Mouse (Mus musculus) kidney, adult 2 months (tissue): Measurements from ENCODE around the gene Zcchc17.
A peak's percentile ranks its signal among the peaks of the same experiment; 100 is the strongest.

Source experiments
- CTCF ChIP-seq: fragments of 200-500 bp; conservative IDR thresholded peaks from 2 replicates; pipeline ENCODE4 v1.5.1; 2011; ENCODE audit warnings: low read depth, mild to moderate bottlenecking, control low read depth, low read length, moderate library complexity, mixed read lengths; ENCODE audit not compliant: insufficient read depth, insufficient read length
- POLR2A ChIP-seq: fragments of 200-500 bp; IDR thresholded peaks from one replicate; pipeline ENCODE4 v1.6.1; 2011; ENCODE audit warnings: low read depth, low read length, control low read depth

- TF ChIP-seq CTCF (0 out of 2 replicates have a peak, but pooled peaks have one; percentile 9), POLR2A (no peak)
Measured at GRCm38 (mm10) chr4:130380418-130380817, 20.7 kb upstream of the Zcchc17 start.
